Mouse (Mus musculus) fat pad, adult 2 months (tissue): ENCODE measurements around the gene H2afx.
"Not testable (repeated sequence)": the region's sequence is repeated elsewhere in the genome, so short reads cannot be mapped to it uniquely, and the experiment has no call there.

ENCODE experiments used
- DNase-seq: peaks from one replicate; pipeline ENCODE4 v3.0.0-alpha.2; 2011; ENCODE audit warnings: low read depth, low spot score; ENCODE audit errors: extremely low read depth

The H2afx gene

DNA sequence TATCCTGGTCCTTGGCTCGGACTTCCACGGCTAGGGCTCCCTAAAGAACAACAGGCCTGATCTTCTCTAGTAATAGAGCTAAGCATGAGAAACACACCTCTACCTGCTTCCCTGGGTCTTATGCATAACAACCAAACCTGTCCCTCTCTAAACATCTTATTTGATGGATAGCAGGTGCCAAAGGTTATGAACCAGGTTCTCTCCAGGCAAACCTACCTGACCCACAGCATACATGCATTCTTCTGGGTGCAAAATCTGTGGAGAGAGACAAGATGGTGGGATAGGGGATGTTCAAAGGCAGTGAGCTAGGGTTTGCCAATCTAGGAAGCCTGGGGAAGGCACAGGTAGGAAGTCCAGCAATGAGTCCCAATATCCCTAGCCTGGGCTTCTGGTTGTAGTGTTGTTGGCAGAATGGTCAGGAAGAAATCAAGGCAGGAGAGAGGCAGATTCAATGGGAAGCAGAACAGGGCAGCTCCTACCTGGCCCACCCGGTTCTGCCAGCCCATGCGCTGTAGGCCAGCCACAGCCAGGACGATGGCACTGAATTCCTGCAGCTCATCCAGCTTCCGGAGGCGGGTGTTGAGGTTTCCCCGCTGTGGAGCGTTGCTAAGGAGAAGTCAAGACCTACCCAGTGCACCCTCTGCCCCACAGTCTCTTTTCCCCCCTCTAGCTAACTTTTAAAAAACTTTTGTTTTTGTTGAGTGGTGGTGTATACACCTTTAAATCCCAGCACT, 3.1 kb downstream of the H2afx start:
- no peak for DNase-seq

DNA sequence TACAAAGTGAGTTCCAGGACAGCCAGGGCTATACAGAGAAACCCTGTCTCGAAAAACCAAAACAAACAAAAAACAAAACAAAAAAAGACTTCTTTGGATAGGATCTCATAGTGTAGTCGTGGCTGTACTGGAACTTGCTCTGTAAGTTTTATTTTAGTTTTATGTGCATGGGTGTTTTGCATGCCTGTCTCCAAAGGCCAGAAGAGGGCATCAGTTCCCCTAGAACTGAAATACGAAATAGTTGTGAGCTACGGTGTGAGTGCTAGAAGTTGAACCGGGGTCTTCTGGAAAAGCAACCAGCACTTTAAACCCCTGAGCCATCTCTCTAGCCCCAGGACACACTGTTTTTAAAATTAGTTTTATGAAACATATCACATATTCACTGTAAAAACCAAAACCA, 4.1 kb downstream of the H2afx start:
- DNase-seq, result no peak

DNA sequence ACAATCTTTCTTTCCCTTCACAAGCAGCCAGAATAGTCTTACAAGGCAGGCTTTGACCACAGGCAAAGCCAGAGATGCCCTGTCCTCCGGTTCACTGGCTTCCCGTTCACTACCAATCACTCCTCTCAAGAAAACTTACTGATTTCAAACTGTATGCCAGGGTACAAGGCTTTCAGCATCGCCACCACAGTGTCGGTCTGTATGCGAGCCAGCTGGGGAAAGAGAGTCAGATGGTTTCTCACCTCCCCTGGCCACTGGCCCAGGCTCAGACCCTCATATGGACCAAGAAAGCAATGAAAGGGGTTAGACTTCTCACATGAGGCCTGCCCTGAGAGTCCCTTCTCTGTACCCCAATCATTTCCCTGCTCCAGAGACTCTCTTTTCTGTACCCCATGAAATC, 7.0 kb downstream of the H2afx start:
- no peak for DNase-seq

DNA sequence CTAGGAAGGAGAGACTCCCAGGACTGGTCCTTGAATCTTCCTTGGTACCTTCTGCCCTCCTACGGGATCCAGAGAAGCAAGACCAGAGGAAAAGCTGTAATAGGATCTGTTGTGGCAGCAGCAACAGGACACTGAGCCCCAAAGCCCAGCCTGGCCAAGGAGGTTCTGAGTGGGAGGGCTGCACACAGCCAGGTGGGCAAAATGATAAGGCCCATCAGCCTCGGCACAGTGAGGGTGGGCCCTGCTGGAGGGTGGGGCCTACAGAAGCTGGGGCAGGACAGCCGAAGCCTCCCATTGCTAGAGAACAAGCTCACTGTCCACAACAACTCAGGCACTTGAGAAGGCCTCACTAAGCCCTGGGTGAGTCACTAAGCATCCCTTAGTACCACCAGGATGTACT, 7.7 kb downstream of the H2afx start:
- DNase-seq, result no peak

- no peak for DNase-seq
Observed at GRCm38 (mm10) chr9:44342605-44343004, 8.1 kb downstream of the H2afx start.

GRCm38 (mm10) chr9:44343290-44343689, 8.8 kb downstream of the H2afx start:
- DNase-seq, result no peak

GRCm38 (mm10) chr9:44343781-44344421, 9.4 kb downstream of the H2afx start, which contains the start of gene Hmbs:
Hmbs (minus strand) TSS chr9:44344228.
- DNase-seq, result peak; percentile 63

- DNase-seq, result peak; percentile 34
Observed at GRCm38 (mm10) chr9:44345570-44346433, 11.3 kb downstream of the H2afx start.

DNA sequence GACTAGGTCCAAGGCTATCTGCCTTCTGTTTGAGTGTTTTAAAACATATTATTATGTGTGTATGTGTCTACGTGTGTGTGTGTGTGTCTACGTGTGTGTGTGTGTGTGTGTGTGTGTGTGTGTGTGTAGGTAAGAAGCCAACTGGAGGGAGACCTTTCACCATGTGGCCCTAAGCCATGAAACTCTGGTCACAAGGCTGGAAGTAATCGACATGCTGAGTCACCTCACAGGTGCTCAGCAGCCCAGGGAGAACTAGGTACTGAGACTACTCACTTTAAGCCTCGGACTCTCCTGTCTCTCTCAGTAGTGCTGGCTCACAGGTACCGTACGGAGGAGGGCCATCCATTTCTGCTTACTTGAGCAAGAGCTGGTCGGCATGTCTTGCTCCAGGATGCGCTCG, 12.7 kb downstream of the H2afx start:
- peak; percentile 37 for DNase-seq

DNA sequence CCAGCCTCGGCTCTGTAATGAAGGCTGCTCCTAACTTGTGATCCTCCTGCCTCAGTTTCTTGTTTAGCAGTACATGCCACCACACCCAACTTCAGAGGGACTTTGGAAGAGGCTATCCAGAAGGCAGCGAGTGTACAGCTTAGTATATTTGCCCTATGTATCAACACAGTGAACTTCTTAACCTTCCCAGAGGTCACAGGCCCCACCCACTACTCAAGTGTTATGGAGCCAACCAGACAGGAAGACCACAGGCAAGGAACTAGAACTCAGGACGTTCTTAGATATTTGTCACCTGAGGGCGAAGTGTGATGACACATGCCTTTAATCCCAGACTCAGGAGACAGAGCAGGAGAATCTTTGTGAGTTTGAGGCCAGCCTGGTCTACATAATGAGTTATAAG, 13.1 kb downstream of the H2afx start:
- DNase-seq, result no peak

DNA sequence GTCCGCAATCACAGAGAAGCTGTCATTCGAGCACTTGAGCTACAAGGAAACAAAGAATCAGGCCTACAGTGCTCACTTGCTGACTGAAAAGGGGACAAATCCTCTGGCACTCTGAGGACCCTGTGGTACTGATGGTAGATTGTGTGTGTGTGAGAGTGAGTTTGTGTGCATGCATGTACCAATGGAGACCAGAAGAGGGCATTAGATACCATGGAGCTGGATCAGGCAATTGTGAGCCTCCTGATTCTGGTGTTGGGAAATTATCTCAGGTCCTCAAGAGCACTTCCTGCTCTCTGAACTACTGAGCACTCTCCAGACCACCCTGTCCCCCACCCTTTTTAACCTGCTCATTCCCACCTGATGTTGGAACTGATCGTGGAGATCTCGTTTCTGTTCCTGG, 14.1 kb downstream of the H2afx start:
- no peak for DNase-seq

- DNase-seq, result no peak
Observed at GRCm38 (mm10) chr9:44351396-44351795, 16.9 kb downstream of the H2afx start.

GRCm38 (mm10) chr9:44352337-44352736, 17.8 kb downstream of the H2afx start:
- no peak for DNase-seq

GRCm38 (mm10) chr9:44353142-44353541, 18.6 kb downstream of the H2afx start:
- DNase-seq, result no peak

DNA sequence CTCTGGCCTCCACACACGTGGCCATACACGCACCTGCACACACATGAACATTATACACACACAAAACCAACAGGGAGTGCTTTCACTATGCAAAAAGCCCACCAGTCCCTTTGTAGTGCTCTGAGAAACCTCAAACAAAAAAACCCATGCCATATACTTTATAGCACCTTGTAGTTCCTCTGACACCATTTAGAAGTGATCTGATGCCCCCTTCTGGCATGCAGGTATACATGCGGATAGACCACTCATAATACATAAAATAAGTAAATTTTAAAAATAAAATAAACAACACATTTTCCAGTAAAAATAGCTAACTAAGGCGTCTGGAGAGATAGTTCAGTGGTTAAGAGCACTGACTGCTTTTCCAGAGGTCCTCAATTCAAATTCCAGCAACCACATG, 22.7 kb downstream of the H2afx start:
- DNase-seq, result no peak

- DNase-seq, result peak; percentile 54
Observed at GRCm38 (mm10) chr9:44361190-44361917, 26.9 kb downstream of the H2afx start, which contains the start of gene Vps11. Vps11 (minus strand) TSS chr9:44361670.

DNA sequence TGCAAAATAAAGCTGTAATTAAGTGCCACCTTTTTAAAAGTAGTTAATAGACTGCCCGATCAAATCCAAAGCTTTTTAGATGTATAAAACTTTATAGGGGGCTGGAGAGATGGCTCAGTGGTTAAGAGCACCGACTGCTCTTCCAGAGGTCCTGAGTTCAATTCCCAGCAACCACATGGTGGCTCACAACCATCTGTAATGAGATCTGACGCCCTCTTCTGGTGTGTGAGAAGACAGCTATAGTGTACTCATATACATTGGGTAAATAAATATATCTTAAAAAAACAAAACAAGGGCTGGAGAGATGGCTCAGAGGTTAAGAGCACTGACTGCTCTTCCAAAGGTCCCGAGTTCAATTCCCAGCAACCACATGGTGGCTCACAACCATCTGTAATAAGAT, 27.4 kb downstream of the H2afx start:
- not testable (repeated sequence) for DNase-seq

DNA sequence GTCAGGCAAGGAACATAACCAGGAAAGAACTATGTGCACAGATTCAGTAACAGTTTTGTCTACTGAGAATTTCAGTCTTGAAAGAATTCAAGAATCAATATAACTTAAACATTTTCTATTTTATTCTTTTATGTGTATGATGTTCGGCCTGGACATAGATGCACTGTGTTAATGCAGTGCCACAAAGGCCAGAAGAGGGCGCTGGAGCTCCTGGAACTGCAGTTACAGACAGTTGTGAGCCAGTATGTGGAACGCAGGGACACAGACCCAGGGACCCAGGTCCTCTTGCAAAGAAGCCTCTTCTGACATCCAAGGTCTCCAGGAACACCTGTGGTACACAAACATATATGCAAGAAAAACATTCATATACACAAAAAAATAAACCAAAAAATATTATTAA, 30.0 kb downstream of the H2afx start:
- DNase-seq, result no peak

GRCm38 (mm10) chr9:44373386-44373785, 38.9 kb downstream of the H2afx start:
- no peak for DNase-seq

GRCm38 (mm10) chr9:44376141-44376540, 41.6 kb downstream of the H2afx start:
- no peak for DNase-seq

- DNase-seq, result not testable (repeated sequence)
Observed at GRCm38 (mm10) chr9:44377335-44377734, 42.8 kb downstream of the H2afx start.
